Mouse (Mus musculus) olfactory bulb, adult 2 months (tissue): ENCODE data around the gene Abl2.

Experiments
- CTCF ChIP-seq: fragments of 200-500 bp; IDR thresholded peaks from 2 replicates; pipeline ENCODE4 v1.5.1; 2012; ENCODE audit warnings: low read depth, mild to moderate bottlenecking, low read length, moderate library complexity; ENCODE audit not compliant: insufficient read depth
- POLR2A ChIP-seq: fragments of 200-500 bp; IDR thresholded peaks from 2 replicates; pipeline ENCODE4 v1.6.1; 2012; ENCODE audit warnings: mild to moderate bottlenecking, low read depth, low read length, moderate library complexity; ENCODE audit not compliant: insufficient read depth

- no peak for TF ChIP-seq CTCF
- no peak for TF ChIP-seq POLR2A
Observed at GRCm38 (mm10) chr1:156644061-156644460, 85.5 kb downstream of the Abl2 start.
